Mouse (Mus musculus): ENCODE data around the gene Dad1.

Gene Dad1

DNA sequence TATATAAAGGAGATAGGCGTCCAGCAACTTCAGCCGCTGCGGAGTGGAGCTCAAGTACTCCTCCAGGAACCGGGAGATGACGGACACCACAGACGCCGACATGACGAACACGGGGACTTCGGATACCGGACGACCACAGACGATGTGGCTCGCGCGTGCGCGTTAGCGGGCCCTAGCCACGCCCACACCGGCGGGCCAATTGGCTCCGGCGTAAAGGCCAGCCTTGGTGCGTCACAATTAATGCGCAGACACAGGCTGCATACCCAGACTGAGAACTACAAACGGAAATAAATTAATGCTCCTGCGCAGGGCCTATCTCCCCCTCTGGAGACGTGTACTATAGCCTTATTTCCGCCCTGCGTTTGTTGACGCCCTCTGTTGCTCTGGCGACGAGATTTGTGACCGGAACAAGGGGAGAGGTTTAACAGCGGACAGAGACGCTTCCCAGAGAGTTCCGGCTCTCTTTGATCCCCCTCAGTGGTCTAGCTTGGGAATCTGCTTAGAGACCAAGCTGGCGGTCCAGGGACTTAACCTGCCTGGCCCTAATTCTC, at the start of gene Dad1, which contains the start of gene Abhd4:
Dad1 (minus strand) TSS at position 364 of the 551 bp plus-strand sequence.
Abhd4 (plus strand) TSS at position 448 of the 551 bp plus-strand sequence.
- DNase-seq (ENCODE audit: extremely low spot score) = peak; percentile 94

DNA sequence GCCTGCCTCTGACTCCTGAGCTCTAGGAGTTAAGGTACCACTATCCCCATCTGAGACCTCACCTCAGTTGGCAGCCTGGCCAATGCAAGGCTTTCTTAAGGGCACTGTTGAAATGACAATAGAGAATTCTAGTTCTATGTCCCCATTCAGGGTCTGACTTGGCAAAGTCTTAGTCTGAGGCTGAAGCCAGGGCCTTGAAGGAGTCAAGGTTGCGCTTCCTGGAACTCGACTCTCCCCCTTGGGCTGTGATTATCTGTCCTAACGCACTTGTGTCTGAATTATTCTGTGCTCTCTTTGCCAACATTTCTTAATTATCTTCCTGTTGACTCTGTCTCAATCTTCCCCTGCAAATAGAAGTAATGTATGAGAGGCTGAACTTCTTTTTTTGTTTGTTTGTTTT, 46.8 kb upstream of the Dad1 start:
- DNase-seq (ENCODE audit: extremely low spot score) = no peak

DNA sequence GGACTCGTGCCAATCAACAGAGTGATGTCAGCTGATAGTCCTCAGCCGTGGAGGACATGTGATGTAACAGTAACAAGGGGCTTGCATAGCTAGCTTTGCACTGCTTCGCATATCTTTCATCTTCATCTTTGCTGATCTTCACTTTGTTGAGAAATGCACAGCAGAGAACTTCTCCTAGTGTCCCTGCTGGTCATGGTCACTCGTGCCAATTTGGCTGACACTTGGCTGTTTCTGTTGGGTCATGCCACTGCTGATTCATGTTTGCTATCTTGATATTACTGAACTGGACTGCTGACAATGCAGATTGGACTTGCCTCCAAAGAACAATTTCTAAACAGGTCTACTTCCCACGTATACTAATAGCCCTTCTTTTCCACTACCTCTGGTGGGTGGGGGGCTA, 46.2 kb upstream of the Dad1 start:
- no peak for DNase-seq (ENCODE audit: extremely low spot score)

DNA sequence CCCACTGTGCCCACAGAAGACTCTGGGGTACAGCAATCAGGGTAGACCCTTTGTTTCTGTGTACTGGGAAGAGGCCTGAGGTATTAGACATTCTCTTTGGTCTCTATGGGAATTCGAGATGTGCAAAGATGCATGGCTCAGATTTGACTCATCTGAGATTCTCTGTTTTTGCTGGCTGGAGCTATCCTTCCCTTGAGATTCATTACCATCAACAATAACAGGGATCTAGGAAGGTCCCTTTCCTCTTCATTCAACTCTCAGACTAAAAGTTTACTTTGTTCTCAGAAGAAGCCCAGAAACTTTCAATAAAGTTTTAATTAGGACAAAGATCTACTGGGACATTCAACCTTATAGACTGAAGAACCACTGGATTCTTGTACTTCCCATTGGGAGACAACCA, 30.9 kb upstream of the Dad1 start, which contains the start of gene Olfr49:
Olfr49 (minus strand) TSS at position 101 of the 400 bp plus-strand sequence.
- DNase-seq (ENCODE audit: extremely low spot score) = no peak

DNA sequence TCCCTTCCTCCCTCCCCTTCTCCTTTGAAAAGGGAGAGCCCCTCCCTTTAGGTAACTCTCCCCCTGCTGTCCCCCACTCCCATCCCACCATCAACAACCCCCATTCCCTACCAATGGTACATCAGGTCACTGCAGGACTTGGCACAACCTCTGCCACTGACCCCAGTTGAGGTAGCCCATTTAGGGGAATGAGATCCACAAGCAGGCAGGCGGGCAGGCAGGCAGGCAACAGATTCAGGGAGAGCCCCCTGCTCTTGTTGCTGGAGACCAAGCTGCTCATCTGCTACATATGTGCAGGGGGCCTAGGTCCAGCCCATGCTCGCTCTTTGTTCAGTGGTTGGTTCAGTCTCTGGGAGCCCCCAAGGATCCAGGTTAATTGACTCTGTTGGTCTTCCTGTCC, 22.5 kb upstream of the Dad1 start:
- DNase-seq (ENCODE audit: extremely low spot score) = no peak

DNA sequence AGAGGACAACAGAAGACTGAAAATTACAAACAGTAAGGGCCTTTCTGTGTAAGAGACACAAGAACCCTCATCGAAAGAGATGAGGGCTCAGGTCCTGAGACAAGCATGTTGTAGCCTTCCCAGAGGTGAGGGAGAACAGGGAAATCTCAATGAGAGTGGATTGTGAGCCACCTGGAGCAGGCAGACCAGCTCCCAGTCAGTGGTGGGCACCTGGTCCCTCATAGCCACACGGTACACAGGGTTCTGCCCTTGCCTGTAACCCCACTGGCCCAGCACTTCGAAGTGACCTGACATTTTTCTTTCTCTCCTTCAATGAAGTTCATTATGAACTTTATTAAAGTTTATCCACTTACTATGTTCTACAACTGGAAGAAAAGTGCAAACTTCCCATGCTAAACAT, 18.8 kb upstream of the Dad1 start:
- no peak for DNase-seq (ENCODE audit: extremely low spot score)

DNA sequence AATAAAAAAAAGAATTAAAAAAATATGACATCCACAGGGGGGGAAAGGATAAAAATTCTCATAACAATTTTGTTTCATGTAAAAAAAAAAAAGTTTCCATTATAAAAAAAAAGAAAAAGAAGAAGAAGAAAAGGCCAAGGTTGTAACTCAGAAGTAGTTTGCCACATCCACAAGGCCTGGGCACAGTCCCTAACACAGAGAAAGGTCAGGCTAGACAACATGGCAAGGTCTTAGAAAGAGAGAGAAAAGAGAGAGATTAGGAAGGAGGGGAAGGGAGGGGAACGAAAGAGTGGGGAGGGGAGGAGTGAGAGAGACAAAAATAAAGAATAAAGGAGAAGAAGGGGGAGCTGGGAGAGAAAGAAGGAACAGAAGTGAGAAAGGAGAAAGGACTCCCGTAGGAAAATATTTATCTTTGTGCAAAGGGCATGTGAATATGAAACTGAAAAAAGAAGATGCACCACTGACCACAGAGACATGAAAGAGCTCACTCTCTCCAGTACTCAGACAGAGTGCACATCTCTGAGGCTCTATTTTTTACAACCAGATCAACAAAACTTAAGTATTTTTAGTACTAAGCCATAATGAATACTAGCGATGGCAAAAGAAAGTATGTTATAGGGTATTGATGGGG, 18.2 kb upstream of the Dad1 start:
- DNase-seq (ENCODE audit: extremely low spot score) = no peak

DNA sequence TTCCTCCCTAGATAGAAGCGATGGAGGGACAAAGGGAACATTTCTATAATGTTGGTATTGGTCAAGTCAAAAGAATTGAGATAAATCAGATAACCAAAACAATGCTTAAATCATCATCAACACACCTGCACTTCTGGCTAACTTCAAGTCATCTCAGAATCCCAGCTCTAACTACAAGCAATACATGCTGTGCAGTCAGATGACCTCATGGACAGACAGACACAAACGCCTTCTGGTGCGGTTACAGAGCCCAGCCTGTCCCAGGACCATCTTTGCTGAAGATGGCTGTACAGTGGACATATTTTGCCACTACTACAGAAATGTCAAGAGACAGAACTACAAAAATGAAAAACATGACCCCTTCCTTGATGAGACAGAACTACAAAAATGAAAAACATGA, 16.5 kb upstream of the Dad1 start:
- no peak for DNase-seq (ENCODE audit: extremely low spot score)

DNA sequence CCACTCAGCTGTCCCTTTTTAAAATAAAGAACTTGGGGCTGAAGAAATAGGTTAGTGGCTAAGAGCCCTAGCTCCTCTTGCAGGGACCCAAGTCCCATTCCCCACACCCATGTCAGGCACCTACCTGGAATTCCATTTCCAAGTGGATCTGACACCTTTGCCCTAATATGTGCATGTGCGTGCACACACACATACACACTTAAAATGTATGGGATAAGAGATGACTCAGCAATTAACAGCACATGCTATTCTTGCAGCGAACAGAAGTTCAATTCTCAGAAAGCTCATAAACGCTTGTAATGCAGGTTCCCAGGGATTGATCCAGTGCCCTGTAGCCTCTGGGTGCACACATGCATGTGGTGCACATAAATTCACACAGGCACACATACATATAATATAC, 15.7 kb upstream of the Dad1 start:
- no peak for DNase-seq (ENCODE audit: extremely low spot score)

DNA sequence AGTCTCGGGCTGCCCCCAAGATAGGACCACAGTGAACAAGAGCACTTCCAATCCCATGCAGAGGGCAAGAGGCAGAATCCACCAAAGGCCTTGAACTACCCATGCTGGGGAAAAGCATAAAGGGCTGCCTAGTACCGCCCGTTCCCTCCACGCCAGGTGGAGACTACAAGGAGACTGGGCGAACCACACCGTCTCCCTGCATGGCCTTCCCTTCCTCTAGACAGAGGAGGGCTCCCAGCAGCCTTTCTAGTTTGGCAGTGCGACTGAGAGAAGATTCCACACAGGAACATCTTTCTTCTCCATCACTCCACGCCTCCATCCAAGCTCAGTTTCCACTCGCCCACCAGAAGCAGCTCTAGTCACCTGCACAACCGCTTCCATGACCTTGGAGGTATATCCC, 14.1 kb upstream of the Dad1 start:
- DNase-seq (ENCODE audit: extremely low spot score) = no peak

DNA sequence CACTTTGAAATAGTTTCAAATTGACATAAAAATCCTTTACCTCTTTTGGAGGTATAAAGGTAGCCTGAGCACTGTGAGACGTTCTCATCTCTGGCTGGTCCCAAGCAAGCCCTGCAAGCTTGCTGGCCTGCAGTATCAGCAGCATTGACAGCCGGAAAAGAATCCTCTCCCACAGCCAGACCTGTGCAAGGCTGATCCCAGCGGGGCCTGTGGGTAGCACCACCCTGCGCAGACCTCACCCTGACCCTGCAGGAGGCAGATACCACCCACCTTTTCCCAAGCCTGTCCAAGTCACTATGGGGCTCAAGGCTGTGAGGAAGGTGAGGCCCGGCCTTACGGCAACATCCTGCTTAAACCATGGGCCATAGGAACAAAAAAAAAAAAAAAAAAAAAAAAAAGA, 12.0 kb upstream of the Dad1 start:
- DNase-seq (ENCODE audit: extremely low spot score) = no peak

DNA sequence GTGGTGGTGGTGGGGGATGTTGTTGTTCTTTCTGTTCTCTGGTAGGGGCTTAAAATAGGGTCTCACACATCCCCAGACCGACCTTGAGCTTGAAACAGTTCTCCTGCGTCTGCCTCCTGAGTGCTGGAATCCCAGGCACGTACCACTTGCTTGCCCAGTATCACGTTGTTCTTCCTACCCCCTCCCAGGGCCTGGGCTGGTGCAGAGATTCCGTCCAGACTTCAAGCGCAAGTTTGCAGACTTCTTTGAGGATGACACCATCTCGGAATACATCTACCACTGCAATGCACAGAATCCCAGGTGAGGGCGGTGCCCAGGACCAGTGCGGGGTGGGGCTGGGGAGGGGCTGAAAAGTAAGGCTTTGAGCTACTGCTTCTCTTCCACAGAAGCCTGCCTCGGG, 11.2 kb upstream of the Dad1 start:
- DNase-seq (ENCODE audit: extremely low spot score) = no peak

DNA sequence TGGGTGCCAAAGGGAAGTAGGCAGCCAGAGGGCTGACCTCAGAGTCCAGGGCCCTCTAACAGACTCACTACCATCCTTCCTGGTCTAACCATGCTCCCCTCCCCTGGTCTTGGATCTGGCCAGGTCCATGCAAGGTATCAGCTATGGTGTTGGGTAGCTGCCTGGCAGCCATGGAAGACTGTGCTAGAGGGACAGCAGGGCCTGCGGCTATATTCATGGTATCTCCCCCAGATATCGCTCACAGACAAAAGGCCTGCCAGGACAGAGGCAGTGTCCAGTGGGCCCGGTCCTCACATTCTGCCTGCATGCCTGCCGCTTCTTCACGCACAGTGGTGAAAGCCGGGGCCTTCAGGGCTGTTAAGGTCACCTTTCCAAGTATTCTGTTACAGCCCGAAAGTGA, 10.3 kb upstream of the Dad1 start:
- DNase-seq (ENCODE audit: extremely low spot score) = no peak

DNA sequence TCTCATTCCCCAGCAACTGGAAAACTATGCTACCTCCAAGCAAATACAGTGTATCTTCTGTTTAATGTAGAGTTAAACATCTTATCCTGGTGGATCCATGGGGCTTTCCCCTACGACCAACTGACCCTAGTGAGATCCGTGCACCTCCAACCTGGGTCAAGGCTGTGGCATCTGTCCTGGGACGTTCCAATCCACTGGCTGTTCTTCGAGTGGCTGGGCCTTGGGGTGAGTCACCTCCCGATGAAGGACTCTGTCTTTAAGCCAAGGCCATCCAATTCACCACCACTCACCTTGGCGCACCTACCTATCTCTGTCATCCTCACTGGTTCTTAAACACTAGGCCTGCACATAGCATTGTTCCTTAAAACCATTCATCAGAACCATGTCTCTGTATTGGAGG, 9.2 kb upstream of the Dad1 start:
- no peak for DNase-seq (ENCODE audit: extremely low spot score)

DNA sequence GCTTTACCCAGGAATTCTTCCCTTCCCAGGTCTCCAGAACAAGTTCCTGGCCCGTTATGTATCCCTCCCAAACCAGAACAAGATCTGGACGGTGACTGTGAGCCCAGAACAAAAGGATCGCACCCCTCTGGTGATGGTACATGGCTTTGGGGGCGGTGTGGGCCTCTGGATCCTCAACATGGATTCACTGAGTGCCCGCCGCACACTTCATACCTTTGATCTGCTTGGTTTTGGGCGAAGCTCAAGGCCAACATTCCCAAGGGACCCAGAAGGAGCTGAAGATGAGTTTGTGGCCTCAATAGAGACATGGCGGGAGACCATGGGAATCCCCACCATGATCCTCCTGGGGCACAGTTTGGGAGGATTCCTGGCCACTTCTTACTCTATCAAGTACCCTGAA, 8.7 kb upstream of the Dad1 start:
- no peak for DNase-seq (ENCODE audit: extremely low spot score)

DNA sequence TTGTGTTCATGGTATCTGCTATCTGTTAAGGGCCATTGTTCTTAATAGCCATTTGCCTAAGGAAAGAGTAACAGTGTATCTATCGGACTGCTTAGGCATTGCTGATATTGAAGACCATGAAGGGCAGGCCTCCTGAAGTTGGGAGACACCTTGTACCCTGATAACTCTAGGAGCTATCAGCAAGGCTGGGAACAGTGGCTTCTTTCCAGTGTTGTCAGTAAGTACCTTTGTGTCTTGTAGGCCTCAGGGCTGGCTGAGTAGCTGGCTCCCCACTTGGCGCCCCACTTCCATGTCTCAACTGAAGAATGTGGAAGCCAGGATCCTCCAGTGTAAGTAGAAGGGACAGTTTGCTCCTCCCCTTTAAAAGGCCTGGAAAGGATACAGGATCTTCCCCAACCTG, 7.5 kb upstream of the Dad1 start:
- DNase-seq (ENCODE audit: extremely low spot score) = no peak

DNA sequence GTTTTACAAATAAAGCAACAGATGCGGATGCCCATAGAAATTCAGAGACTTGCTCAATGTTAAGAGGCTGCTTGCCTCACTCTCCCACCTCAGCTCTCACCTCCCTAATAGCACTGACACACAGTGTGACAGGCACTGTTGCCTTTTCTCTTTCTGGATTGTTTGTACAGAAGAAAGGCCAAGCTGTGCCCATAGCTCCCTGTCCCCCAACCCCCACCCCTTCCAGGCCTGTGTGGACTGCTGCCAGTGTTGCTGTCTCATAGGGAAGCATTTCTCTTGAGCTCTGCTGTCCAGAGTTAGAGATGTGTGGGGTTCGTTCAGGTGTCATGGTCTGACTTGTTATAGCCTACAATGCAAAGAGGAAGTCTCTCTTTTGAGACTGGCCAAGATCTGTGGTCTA, 6.3 kb upstream of the Dad1 start:
- no peak for DNase-seq (ENCODE audit: extremely low spot score)

DNA sequence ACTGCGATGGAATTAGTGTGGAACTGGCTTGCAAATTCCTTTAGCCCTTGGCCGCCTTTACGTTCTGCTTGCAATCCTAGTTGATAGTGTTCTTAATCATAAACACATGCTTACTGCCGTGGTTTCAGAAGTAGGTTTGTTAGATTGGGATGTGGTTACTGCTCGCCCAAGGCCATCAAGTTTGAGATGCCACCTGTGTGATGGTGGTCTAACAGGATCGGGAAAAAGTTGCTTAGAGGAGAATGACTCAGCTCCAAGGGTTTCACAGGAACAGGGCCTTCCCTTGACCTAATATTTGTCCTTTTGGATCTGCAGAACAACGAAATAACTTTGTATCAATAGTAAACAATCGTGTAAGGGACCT, 5.8 kb upstream of the Dad1 start:
- DNase-seq (ENCODE audit: extremely low spot score) = no peak

DNA sequence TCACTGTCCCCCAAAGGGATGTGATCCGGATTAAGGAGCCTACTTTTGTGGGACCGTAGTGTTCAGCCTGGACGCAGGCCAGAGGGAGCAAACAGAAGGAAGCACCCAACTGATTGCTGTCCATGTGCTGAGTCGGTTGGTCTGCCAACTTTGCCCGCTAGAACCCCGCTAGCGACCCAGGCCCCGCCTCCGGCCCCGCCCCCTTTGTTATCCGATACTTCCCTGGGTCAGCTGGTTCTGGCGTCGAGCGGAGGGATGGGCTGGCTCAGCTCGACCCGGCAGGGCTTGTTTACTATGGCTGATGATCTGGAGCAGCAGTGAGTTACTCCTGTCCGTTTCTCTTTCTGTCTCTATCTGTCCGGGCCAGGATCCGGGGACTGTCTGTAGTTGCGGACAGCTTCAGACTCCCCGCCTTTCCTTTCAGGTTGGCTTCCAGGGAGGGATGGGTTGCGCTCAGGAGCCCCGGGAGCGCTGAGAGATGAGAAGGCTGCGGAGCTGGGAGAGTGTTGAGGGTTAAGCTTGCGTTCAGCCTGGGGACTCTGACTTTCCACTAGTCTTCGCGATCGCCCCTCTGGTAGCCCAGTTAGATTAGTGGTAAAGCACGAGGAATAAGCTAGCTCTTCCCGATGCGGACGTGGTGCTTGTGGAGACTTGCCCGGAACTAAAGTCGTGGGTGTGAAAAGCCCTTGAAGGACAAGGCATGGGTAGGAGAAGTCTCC, 5.3 kb upstream of the Dad1 start:
- DNase-seq (ENCODE audit: extremely low spot score) = peak; percentile 96

DNA sequence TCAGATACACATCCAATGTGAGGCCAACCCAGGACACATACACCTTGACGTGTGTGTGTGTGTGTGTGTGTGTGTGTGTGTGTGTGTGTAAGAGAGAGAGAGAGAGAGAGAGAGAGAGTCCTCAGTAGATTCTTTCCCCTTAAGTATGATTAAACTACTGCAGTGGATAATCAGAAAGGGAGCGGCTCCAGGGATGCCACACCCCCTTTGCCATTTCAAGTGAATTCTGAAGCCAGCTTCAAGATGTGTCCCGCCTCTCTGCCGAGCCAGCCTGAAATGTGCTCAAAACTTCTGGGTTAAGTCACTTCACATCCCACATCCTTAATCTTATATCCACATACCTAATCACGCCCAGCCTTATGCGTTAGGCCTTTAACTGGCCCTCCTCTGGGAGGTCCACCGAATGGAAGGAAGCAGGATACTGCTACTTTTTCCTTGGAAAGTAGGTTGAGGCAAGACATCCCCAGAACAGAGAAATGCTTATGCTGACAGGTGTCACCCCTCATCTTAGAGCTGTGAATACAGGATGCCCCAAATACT, 4.3 kb upstream of the Dad1 start:
- DNase-seq (ENCODE audit: extremely low spot score) = no peak

DNA sequence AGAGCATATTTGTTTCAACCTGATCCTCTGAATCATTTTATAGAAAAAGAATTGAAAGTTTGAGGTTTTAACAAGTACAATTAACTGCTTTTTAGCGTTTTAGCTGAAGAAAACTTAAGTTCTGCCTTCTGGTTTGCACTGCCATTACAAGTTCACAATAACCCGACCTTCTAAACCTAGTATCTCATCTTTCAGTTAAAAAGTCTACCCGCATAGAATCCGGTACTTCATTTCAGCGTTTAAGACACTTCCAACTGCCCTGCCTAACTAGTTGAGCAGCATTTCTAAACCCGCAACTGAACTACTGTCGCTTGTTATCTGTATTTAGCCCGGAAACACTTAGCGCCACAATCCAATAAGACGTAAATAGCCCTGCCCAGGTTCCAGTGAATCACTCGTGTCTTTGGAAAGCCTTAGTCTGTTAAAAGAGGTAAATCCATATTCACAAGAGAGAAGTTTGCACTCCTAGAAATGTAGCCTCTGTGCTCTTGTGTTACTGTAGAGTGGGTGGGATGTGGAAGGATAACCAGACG, 832 bp upstream of the Dad1 start:
- DNase-seq (ENCODE audit: extremely low spot score) = no peak

DNA sequence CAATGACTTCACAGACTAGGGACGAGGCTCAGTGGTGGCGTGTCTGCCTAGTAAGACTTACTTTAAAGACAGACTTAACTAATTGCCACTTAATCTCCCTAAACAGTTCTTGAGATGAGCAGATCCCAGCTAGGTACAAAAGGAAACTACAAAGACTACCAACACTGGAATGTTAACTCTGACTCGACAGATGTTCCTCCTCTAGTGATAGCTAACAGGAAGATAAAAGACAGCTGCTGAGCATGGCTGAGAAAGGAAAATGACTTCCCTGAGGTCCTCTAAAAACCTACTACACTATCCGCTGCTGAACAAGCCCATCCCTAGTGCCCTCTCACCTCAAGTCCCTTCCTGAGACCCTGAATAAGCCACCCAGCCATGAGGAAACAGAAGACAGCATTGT, 3.8 kb downstream of the Dad1 start:
- no peak for DNase-seq (ENCODE audit: extremely low spot score)

DNA sequence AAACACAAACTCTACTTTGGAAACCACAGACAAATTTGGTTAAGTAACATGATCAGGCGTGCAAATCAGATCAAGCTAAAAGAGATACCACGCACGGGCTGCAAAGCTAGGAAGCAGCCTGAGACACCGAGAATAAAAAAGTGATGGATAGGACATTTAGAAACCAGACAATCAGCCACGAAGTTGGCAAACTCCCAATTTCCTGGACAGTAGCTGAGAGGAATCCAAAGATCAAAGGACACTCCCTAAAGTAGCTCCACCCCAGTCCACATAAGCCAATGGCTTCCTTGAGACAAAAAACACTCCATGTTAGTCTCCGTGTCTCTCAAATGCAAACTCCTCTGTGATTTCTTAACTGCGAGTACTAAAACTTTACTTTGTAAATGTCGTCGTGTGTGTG, 4.6 kb downstream of the Dad1 start:
- DNase-seq (ENCODE audit: extremely low spot score) = no peak

Measured in embryo, embryonic 9.5 days (tissue).